Mouse (Mus musculus) lung, adult 2 months (tissue): ENCODE results near the gene Marveld3.

Experiments used
- CTCF ChIP-seq: fragments of 200-500 bp; IDR thresholded peaks from 2 replicates; pipeline ENCODE4 v1.5.1; 2011; ENCODE audit warnings: mild to moderate bottlenecking, low read length, control low read depth; ENCODE audit not compliant: insufficient read depth
- POLR2A ChIP-seq: fragments of 200-500 bp; IDR thresholded peaks from 2 replicates; pipeline ENCODE4 v1.6.1; 2011; ENCODE audit warnings: low read depth, mild to moderate bottlenecking, control low read depth, low read length, borderline replicate concordance; ENCODE audit errors: extremely low read depth

- TF ChIP-seq CTCF (no peak), POLR2A (no peak)
These were observed 15.7 kb downstream of the Marveld3 start for GRCm38 (mm10) chr8:109946272-109946671.
